Mouse (Mus musculus) bone marrow, adult 2 months (tissue): Measurements from ENCODE around the gene Prkca.

Experiments
- CTCF ChIP-seq: fragments of 200-500 bp; IDR thresholded peaks from 2 replicates; pipeline ENCODE4 v1.5.1; 2011; ENCODE audit warnings: low read length, control low read depth; ENCODE audit not compliant: control insufficient read depth, insufficient read depth
- POLR2A ChIP-seq: fragments of 200-500 bp; IDR thresholded peaks from 2 replicates; pipeline ENCODE4 v1.6.1; 2011; ENCODE audit warnings: low read depth, mild to moderate bottlenecking, control low read depth, low read length, borderline replicate concordance; ENCODE audit not compliant: control insufficient read depth

DNA sequence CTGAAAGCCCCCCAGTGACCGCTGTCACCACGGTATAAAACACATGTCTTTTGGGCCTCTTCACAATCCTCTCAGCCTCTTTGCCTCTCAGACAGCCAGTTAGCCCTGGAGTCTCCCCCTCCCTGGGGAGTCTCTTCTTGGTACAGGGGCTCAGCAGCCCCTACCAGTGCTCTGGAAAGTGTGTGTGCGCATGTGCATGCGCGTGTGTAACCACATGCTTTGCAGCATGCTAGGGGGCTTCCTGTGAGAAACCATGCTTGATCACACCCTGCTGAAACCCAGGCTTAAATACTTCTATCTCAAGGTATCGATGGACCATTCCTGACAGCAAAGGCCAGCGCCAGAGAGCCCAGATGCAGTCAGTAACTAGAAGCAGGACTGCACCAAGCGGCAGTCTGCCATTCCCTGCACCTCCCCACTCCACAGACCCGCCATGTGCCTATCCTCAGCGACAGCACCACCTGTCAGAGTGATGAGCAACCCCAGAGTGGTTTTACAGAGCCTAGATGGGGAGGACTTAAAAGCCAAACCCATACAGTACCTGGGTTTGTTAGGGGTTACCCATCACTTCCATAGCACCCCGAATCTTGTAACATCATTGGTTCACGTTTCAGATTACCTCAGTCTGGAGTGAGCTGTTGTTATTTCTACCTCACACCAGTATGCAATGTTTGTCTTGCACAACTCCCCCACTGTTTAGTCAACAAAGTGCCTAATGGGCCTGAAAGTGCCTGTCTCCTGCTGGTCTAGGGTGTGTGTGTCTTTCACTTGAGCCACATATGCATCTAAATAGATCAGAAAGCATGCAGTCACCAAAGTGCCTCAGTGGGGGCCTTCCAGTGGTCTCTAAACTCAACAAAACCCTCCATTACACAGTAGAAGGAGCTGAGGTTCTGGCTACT is 75.1 kb downstream of the Prkca start:
- no peak for TF ChIP-seq POLR2A
- no peak for TF ChIP-seq CTCF
